Mouse (Mus musculus) heart, adult 8-10 months (tissue): ENCODE data around the gene Ppp1r12a. TPM values are rescaled to one million over a fixed set of nuclear protein-coding genes. Genes with fewer than 3 reads are reported as not detected.
"Not testable (repeated sequence)": the region's sequence is repeated elsewhere in the genome, so short reads cannot be mapped to it uniquely, and the experiment has no call there.

Experiments used
- DNase-seq: peaks from one replicate; pipeline ENCODE4 v3.0.0; 2022; ENCODE audit warnings: low spot score
- total RNA-seq, 4 experiments: library from RNA; stranded (reverse); gene quantifications; 2 replicates each; pipeline ENCODE4 v1.2.4; 2022

The Ppp1r12a gene
- total RNA-seq, 4 experiments from 2014 or later: 53.4 to 61.5 (median 57.1) TPM

GRCm38 (mm10) chr10:108198945-108199344, 37.0 kb downstream of the Ppp1r12a start:
- DNase-seq: no peak

- DNase-seq: no peak
These were observed 40.1 kb downstream of the Ppp1r12a start for GRCm38 (mm10) chr10:108202126-108202525.

DNA sequence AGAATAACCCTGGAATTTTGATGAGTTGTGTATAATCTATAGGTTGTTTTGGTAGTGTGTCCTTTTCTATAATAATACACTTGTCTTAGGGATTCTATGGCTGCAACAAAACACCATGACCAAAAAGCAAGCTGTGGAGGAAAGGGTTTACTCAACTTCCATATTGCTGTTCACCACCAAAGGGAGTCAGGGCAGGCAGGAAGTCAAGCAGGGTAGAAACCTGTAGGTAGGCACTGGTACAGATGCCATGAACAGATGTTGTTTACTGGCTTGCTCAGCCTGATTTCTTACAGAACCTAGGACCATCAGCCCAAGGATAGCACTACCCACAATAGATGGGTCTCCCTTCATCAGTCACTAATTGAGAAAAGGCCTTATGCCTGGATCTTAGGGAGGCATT, 41.4 kb downstream of the Ppp1r12a start:
- DNase-seq: no peak

GRCm38 (mm10) chr10:108209396-108209795, 47.4 kb downstream of the Ppp1r12a start:
- no peak for DNase-seq

- no peak for DNase-seq
These were observed 62.4 kb downstream of the Ppp1r12a start for GRCm38 (mm10) chr10:108224413-108224812.

DNA sequence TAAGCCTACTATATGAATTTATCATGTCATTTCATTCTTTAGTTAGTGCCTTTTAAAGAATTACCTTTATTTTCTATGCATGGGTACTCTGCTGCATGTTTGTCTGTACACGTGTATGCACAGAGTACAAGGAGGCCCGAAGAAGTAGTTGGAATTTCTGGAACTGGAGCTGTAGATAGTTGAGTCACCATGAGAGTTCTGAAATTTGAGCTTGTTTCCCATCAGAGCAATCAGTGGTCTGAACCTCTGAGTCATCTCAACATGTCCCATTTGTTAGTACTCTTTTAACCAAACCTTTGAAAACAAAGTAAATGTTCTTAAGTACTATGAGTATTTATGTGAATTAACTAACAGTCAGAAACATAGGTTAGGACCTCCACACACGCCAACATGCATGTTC, 75.1 kb downstream of the Ppp1r12a start:
- no peak for DNase-seq

GRCm38 (mm10) chr10:108239061-108239460, 77.1 kb downstream of the Ppp1r12a start:
- no peak for DNase-seq

DNA sequence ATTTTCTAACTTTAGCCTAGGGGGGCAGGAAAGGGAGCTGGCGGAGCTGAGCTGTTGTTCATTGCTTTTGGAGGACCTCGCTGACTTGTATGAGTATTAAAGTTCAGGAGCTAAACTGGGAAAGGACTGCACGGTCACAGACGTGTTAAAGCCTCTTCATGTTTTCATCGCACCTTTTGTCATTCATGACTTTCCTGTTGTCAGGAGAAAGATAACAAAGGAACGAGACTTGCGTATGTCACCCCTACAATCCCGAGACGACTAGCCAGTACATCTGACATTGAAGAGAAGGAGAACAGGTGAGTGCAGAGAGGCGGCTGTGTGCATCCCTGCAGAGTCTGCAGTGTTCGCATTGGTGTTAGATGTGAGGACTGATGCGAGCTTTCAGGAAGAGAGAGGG, 88.7 kb downstream of the Ppp1r12a start:
- no peak for DNase-seq

GRCm38 (mm10) chr10:108251181-108251580, 89.2 kb downstream of the Ppp1r12a start:
- DNase-seq: no peak

DNA sequence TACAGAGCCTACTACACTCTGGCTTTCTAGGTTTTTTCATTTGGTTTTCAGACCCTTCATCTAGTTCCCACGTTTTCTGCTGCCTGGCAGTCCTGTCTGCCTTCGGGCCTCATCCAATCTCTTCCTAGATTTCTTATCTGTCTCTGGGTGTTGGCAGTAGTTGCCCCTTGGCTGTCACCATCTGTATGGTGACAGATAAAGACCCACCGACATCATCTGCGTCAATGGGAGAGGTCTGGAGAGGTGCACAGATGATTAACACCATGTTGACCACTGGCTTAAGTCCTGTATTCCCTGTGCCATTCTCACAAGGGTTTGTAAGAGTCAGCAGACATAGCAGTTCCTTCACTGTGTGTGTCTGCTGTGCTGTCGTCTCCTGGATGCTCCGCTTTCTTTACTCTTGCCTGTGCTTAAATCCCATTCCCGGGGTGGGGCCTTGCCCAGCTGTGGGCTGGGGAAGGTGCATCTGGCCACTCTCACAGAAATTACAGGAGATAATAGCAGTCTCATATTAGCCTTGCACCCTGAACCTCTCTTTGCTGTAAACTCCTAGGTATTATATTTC, 93.9 kb downstream of the Ppp1r12a start:
- DNase-seq: no peak

DNA sequence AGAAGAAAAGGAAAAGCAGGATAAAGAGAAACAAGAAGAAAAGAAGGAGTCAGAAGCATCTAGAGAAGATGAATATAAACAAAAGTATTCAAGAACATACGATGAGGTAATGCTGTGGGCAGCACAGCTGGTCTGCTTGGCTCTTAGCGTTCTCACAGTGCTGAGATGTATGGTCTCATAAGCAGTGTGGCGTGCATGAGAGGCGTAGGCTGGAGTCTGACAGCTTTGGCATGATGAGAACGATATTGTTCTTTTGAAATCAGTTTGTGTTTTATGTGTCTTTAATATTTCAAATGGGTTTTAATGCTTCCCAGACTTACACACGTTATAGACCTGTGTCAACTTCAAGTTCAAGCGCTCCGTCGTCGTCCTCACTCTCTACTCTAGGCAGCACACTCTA, 98.9 kb downstream of the Ppp1r12a start:
- DNase-seq: no peak

- DNase-seq: no peak
These were observed 102.6 kb downstream of the Ppp1r12a start for GRCm38 (mm10) chr10:108264641-108265040.

DNA sequence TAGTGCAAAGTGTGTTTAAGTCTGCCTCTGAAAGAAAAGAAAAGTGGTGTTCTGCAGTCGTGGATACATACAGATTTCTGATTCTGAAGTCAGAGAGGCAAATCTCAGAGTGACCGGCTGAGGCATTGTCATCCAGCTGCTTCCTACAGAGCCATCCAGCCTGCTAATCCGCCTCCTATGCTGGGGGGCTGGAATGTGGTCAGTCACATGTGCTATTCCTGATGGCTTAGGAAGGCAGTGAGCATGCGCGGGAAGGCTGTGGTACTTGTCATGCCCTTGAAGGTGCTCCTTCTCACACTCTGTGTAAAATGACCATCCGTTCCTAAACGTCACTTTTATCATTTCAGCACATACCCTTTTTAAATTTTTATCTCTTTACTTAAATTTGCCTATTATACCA, 109.2 kb downstream of the Ppp1r12a start:
- DNase-seq: no peak

DNA sequence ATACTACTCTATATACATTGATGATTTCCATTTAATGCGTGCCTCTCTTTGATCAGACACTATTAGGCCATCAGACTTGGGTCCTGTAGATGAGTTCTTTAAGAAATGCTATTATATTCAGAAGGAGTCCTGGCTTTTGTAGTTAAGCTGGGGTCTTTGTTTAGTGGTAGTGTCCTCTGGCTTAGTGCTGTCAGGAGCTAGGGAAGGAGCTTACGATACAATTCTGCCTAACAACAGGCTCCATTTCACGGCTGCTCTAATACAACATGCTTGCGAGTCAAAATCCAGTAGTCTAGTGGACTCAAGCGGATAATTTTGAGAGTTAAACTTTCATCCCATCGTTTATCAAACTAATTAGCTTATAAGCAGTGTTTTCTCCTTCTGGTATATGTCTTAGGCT, 114.7 kb downstream of the Ppp1r12a start:
- DNase-seq: no peak

DNA sequence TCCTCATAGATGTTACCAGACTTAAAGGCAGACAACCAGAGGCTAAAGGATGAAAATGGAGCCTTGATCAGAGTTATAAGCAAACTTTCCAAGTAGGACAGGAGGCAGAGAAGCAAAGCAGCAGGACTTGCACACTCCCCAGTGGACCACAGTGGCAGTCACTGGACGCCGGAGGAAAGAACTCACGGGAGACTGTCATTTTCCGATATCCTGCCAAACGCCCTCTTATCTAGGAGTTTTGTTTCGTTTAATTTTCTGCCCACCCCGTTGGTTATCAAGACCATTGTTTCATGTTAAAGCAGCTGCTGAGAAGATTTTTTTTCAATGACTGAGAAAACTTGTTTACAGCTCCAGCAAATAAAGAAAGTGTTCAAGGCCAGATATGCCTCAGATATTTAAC, 115.2 kb downstream of the Ppp1r12a start:
- DNase-seq: no peak

GRCm38 (mm10) chr10:108281099-108281498, 119.1 kb downstream of the Ppp1r12a start:
- DNase-seq: not testable (repeated sequence)

DNA sequence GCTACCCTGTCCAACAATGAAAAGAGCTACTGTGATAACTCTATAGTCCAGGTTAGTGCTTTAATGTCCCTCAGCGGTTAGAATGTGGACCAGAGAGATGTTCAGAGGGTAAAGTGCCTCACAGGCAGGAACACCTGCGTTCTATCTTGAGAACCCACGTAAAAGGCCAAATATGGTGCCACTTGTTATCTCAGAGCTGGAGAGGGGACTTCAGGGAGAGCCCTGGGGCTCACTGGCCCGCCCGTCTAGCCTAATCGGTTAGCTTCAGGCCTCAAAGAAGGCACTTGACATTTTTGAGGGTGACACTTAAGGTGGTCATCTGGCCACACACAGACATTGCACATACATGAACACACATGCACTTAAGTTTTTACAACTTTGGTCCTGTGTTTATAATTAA, 120.4 kb downstream of the Ppp1r12a start:
- no peak for DNase-seq

DNA sequence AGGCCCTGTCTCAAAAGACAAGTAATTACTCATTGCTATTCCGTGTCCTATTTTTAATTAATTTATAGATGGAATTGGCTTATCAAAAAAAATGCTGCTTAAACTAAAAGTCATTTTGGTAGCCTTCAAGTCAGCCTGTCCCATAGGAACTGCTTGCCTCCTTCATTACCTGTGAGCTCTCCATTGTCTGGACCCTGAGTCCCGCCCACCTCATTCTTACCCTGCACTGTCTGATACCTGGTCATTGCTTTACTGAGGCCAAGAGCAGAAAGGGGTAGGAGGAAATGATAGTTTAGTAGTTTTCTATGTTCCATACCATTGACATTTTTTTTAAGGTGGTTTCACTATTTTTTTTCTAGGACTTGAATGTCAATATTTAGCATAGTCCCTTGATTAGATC, 121.4 kb downstream of the Ppp1r12a start:
- no peak for DNase-seq

GRCm38 (mm10) chr10:108283837-108284236, 121.8 kb downstream of the Ppp1r12a start:
- no peak for DNase-seq

GRCm38 (mm10) chr10:108284445-108284844, 122.5 kb downstream of the Ppp1r12a start:
- no peak for DNase-seq

GRCm38 (mm10) chr10:108284977-108285376, 123.0 kb downstream of the Ppp1r12a start:
- DNase-seq: no peak

GRCm38 (mm10) chr10:108286658-108287437, 124.9 kb downstream of the Ppp1r12a start:
- DNase-seq: no peak

DNA sequence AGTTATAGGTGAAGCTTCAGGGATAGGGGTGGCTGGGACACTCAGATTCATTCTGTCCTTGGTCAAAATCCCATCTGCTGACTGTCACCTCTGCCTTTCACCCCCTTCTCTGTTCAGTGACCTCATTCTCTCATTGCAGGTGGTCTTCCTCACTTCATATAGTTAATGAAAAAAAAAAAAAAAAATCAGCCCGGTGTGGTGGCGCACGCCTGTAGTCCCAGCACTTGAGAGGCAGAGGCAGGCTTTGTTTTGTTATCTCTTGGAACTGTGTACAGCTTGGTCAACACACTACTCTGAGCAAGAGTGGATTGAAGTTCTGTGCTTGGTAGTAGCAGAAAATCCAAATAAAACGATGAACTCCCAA, 125.4 kb downstream of the Ppp1r12a start:
- no peak for DNase-seq

DNA sequence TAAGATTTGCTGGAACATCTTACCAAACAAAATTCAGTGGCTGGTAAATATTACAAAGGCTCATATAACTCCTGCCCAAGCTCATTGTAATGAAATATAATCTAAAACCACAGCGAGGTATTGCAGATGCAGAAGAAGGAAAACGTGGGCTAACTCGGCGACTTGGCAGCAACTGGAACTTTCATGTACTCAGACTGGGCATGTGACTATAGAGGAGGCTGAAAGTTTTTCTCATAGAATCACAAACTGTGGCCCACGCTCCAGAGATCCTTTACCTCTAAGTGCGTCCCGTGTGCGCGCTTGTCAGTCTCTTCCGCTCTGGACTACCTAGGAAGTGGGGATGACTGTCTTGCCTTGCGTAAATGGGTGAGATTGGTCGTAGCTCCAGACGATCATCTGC, 128.1 kb downstream of the Ppp1r12a start:
- DNase-seq: no peak
